Mouse (Mus musculus) liver, postnatal 0 days (tissue): ENCODE measurements around the gene Ddt.

ENCODE experiments used
- CTCF ChIP-seq: sonication (generic); IDR thresholded peaks from 2 replicates; pipeline ENCODE4 v1.5.1; 2016; ENCODE audit warnings: antibody characterized with exemption, low read depth
- EP300 ChIP-seq: IDR thresholded peaks from 2 replicates; pipeline ENCODE4 v1.6.1; 2016; ENCODE audit warnings: antibody characterized with exemption, low read depth, mild to moderate bottlenecking

DNA sequence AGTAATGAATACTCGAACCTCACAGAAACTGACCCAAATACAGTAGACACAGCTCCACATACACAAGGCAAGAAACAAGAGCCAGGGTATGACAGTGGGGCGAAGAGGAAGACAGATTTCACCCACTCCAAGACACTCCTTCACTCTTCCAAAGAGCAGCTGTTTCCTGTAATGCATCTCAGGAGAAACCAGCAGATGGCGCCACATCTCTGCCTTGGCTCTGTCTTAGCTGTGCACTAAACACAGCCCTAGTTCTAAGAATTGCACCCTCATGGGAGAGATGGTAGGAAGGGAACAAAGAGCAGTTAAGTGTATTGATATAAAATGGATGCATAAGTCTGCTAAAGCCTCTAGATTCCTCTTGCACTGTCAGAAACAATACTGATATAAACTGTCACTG lies 29.2 kb downstream of the Ddt start:
- TF ChIP-seq EP300, result no peak
- peak; percentile 98 for TF ChIP-seq CTCF
